Mouse (Mus musculus) kidney, adult 9 months (tissue): ENCODE measurements at regions not wholly inside any gene's neighbourhood (a gene's known extent, or its start where the extent isn't known, plus 50 kb on each side); places are given as distances from the start of the nearest gene placed in this dataset.
"Not testable (repeated sequence)": the region's sequence is repeated elsewhere in the genome, so short reads cannot be mapped to it uniquely, and the experiment has no call there.

Experiments
- DNase-seq: peaks from one replicate; pipeline ENCODE4 v3.0.0; 2022

GRCm38 (mm10) chr11:121894801-121895200 lies 64.8 kb downstream of the Ptchd3 start:
- no peak for DNase-seq

GRCm38 (mm10) chr11:121904393-121904792 lies 74.3 kb downstream of the Ptchd3 start:
- DNase-seq: not testable (repeated sequence)

DNA sequence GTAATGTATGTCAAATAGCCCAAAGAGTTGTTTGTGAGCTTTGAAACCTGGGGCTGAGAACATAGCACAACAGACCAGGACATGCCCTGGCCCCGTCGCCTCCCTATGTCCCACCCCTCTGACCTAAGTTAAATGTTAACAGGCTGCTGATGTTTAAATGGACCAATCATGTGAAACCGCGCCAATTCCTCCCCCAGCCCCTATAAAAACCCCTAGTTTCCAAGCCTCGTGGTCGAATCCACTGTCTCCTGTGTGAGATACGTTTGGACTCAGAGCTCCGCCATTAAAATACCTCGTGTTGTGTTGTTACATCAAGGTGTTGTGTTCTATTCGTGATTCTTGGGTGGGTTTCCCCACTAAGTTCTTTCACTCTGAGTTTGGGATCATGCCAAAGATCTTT lies 94.6 kb downstream of the Ptchd3 start:
- DNase-seq: not testable (repeated sequence)

GRCm38 (mm10) chr11:121925043-121925442 lies 95.0 kb downstream of the Ptchd3 start:
- not testable (repeated sequence) for DNase-seq

- peak; percentile 47 for DNase-seq
Observed at GRCm38 (mm10) chr11:121951726-121952125, 121.7 kb downstream of the Ptchd3 start.

GRCm38 (mm10) chr11:121956367-121957235 lies 126.6 kb downstream of the Ptchd3 start:
- DNase-seq: not testable (repeated sequence)

GRCm38 (mm10) chr11:121958735-121959134 lies 128.7 kb downstream of the Ptchd3 start:
- DNase-seq: not testable (repeated sequence)

GRCm38 (mm10) chr11:121964111-121964510 lies 134.1 kb downstream of the Ptchd3 start:
- not testable (repeated sequence) for DNase-seq

- peak; percentile 5 for DNase-seq
Observed at GRCm38 (mm10) chr11:121965911-121966310, 135.9 kb downstream of the Ptchd3 start.
